Mouse (Mus musculus): ENCODE data around the gene Dnaic2.

DNA sequence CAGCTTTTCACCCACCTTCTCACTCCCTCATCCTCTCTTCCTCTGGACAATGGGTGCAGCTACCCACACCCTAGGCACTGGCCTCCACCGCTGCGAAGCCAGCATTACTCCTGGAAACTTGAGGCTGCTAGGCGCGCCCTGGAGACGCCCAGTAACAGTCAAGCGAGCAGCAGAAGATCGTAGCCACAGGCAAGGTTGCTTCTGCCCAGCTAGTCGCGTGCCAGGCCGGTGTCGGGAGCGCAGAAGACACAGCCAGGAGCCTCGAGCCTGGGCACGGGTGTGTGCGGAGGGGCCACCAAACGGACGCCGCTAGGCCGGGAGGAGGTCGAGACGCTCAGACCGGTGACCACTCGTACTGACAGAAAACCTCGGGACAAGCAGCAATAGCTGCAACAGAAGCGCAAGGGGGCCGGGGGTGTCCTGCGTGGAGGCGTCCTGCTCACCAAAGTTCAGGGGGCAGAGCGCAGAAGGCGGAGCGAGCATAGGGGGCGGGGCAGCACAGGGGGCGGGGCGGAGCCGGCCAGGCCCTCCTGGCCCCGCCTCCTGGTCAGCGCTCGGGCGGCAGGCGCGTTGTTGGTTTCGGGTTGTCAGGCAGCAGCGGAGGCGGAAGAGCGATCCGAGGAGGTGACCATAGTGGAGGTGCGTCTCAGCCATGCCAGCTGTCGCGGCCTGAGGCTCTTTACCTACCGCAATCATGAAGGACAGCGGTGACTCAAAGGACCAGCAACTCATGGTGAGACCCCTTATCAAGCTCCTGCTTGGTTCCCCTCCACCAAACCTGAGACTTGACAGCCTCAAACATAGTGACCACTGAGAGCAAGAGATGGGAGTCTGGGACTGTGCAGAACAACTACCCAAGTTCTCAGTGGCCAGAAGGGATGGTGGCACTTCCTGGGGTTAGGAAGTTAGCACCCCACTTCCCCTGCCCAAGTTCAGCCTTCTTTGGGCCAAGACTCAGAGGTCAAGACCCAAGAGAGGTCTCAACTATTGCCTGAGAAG lies 37.9 kb downstream of the Dnaic2 start, which contains the start of gene Kif19a:
- TF ChIP-seq CTCF (IDR thresholded peaks at IDR 0.05) (no peak), POLR2A (IDR thresholded peaks at IDR 0.05; ENCODE audit: insufficient read depth, low read depth, low read length) (no peak), EP300 (IDR thresholded peaks at IDR 0.05; ENCODE audit: insufficient read depth, low read depth, low read length) (no peak)

Data from heart, adult 2 months (tissue).